Mouse (Mus musculus): Measurements from ENCODE around the gene Dstn.

Gene Dstn

DNA sequence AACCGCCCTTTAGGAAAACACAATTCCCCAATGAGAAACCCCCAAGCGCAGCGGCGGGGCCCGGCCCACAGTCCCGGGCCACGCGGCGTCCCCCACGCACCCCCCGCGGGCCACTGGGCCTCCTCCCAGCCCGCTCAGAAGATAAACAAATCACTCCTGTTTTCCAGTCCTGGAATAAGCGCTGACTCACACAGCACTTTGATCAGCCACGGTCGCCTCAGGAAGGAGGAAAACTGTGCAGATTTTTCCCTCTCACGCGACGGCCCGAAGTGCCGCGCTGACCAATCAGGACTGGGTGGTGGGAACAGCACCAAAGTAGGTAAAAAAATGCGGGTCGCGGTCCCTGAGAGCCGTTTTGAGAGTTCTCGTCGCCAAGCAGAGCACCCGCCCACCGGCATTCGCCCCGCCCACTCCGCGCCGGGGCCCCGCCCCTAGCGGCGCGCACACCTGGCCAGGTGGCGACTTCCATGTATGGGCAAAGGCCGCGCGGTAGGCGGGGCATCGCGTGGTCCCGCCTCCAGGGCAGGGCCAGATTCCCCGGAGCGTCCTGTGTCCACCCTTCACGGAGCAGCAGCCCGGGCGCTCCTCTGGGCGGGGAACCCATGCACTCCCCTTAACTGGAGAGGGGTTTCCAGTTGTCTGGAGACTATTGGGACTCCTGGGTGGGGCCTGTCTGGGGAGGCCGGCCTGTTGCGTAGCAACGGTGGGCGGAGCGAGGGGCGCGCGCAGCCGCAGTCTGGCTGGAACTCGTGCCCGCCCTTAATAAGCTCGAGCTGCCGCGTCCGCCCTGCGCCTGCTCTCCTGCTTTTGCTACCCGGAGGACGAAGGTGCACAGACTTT, at the start of gene Dstn:
Dstn (plus strand) TSS at position 561 of the 840 bp plus-strand sequence.
- DNase-seq (ENCODE audit: low spot score in 2 of 2) = peak; percentile 92

DNA sequence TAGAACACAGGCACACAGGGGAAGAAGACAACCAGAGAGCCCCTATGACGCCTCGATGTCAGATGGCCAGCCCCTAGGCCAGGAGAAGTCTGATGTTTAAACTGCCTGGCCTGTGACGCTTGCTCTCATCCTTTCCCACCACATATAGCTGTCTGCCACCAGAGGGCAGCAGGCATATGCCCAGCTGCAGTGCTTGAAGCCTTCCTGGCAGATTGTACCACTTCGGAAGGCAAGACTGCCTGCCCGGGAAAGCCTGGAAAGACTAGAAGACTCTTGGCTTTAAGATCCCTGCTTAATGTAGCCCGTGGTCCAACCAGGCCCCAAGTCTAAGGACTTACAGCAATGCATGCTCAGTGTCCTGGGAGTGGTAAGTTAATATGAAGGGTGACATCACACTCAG, 47.8 kb upstream of the Dstn start:
- DNase-seq (ENCODE audit: low spot score in 2 of 2) = peak; percentile 57 to 59

DNA sequence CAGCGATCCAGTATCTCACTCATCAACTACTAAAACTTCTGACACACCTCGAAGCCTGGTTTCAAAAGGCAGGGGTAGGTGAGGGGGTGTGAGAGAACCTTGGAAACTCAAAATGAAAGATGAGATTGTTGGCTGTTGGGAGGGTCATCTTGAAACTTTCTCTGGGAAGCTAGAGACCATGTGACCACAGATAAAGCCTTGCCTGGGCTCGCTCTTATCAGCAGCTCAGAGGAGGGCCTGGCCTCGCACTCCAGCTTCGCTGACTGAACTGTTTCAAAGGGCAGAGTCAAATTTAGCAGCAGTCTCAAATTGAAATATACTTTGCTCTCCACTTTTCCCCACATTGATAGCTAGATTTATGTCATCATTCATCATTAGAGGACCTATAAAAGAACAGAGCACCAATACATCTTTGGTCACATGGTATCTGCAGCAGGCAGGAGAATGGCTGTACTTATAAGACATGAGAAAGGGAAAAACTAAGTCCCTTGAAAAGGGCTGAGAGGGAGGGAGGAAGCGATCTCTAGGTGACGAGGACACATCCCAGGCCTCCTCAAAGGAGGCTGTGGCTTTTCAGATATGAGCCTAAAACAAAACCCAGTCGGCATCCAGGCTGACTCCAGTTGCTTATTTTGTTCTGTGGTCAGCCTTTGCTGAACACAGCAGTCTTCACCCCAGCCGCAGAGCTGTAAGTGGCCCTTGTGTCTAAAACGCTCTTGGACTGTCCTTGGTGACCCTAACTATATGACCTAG, 44.0 kb upstream of the Dstn start:
- DNase-seq (ENCODE audit: low spot score in 2 of 2) = no peak

DNA sequence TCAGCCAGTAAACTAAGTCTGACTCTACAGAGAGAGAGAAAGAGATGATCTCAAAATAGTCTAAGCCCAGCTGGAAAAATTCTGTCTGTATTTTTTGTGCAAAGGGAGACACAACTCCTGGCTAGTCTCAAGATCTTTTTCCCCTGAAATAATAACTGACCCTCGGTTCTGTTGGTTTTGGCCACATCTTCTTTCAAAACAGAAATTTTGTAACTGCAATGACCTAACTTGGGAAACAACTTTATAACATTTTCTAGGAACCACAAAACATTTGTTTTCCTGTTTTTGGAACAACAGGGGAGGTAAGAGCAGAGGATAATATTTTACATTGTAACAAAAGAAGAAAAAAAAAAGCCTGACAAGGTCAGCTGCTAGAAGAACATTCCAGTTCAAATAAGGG, 39.1 kb upstream of the Dstn start:
- DNase-seq (ENCODE audit: low spot score in 2 of 2) = no peak

- no peak for DNase-seq (ENCODE audit: low spot score in 2 of 2)
These were observed 38.0 kb upstream of the Dstn start for GRCm38 (mm10) chr2:143876929-143877632.

DNA sequence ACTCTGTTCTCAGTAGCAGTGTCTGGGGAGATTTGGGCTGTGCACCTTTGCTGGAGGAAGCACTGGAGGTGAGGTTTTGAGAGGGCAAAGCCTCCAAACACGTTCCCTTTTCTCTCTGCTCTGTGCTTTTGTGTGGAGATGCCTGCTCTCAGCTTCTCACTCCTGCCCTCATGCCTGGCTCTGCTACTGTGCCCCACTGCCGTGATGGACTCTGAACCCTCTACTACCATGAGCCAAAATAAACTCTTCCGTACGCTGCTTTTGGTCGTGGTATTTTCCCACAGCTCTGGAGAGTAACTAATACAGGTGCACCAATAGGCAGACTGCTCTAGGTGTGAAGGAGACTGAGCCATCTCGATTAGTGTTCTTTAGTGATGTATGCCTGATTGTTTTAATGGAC, 35.8 kb upstream of the Dstn start:
- DNase-seq (ENCODE audit: low spot score in 2 of 2) = no peak

DNA sequence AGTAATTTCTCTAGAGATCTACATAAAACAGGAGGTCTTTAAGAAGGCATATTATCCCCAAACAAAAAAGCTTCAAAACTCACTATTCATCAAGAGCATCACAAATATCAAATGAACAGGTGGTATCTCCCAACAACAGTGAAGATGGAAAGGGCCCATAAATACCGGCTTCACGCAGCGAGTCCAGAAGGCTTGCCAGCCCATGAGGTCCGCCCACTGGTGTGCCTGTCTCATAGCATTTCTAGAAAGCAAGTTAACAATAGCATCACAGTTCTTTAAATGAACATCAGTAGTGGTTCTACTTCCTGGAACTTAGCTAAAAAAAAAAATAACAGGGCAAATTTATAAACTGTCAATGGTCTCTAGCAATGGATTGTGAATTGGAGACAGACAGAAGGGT, 33.1 kb upstream of the Dstn start:
- DNase-seq (ENCODE audit: low spot score in 2 of 2) = no peak

- no peak for DNase-seq (ENCODE audit: low spot score in 2 of 2)
These were observed 32.4 kb upstream of the Dstn start for GRCm38 (mm10) chr2:143882606-143883288.

DNA sequence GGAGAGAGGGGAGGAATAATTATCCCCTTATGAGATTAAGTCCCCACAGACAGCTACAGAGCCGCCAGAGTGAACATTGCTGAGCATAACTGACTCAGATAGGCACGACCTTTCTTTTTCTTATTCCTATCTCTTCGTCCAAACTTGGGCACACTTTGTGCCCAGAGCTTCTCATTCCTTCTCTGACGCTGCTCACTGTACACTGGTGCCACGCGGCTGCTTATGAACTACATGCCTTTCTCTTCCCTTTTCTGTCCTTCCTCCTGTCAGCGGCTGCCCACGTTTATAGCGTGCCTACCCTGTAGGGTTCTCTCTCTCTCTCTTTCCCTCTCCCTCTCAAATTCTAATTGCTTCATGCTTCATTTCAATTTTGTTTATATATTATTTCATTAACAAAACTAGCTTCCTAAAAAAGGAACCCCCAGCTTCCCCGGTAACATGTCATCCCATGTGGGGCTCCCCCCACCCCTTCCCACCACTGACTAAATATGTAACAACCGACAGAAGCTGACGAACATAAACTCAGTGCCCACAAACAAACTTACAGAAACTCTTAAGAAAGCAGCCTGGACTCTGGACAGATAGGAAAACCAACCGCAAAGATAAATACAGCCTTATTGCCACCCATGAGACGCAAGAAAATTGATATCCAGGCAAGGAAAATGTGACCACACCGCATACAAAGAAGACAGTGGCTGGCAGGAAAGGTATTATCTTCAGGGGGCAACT, 25.8 kb upstream of the Dstn start:
- DNase-seq (ENCODE audit: low spot score in 2 of 2) = no peak

GRCm38 (mm10) chr2:143889860-143890433, 25.2 kb upstream of the Dstn start:
- DNase-seq (ENCODE audit: low spot score in 2 of 2) = no peak

DNA sequence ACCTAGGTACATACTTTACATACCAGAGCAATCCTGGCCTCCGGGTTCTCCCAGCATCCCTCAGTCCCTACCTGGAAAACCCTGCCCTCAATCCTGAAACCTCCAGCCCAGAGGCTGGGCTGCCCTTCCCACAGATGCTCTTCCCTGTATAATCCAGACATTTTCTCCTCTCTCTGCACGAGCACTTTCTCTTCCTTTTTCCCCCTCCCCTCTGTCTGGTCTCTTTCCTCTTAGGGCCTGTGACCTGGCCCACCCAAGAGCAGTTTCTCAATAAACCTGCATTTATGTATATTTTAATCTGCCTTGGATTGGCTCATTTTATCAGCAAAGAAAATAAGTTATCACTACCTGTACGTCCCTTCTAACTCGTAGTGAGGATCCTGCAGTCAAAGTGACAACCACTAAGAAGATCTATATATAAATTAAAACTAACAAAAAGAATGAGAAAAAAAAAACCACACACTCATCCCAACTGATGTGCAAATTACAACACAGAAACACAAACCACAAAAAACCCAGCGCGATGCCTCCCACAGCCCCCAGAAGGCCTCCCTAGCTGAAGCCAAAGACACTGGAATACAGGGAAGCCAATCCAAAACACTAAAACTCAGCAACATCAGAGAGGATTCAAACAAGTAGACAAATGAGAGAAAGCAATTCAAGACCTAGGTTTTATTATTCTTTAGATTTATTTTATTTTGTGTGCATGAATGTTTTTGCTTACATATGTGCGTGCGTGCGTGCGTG, 23.6 kb upstream of the Dstn start:
- no peak for DNase-seq (ENCODE audit: low spot score in 2 of 2)

- no peak for DNase-seq (ENCODE audit: low spot score in 2 of 2)
These were observed 15.5 kb upstream of the Dstn start for GRCm38 (mm10) chr2:143899470-143900220.

- no peak for DNase-seq (ENCODE audit: low spot score in 2 of 2)
These were observed 14.2 kb upstream of the Dstn start for GRCm38 (mm10) chr2:143900821-143901351.

DNA sequence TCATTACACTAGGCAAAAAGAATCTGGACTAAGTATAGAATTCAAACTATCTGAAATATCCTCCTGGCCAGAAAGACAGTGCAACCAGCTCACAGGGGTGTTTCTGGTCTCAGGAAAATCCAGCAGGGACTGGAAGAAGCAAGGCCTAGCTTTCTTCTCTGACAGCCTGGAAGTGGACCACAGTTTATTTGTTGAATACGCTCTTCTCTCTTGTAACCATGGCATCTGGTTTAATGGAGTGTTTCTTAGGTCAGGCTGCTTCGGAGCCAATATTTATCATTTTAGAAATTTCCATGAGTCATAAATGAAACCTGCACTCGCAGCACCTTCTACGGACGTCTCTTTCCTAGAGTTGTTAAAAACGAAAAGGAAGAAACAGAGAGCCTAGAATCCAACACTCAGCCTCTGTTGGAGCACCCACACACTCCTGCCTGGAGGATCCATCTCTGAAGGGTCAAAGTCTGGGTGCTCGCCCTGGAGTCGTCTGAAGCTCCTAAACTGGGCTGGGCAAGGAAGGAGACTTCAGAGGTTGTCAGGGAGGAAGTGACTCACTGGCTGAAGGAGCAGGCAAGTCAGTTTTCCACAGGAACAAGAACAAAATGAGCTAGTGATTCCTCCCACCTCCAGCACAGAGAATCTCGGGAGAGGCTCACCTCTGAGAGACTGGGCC, 11.6 kb upstream of the Dstn start:
- no peak for DNase-seq (ENCODE audit: low spot score in 2 of 2)

- DNase-seq (ENCODE audit: low spot score in 2 of 2) = no peak
These were observed 10.2 kb upstream of the Dstn start for GRCm38 (mm10) chr2:143904896-143905295.

DNA sequence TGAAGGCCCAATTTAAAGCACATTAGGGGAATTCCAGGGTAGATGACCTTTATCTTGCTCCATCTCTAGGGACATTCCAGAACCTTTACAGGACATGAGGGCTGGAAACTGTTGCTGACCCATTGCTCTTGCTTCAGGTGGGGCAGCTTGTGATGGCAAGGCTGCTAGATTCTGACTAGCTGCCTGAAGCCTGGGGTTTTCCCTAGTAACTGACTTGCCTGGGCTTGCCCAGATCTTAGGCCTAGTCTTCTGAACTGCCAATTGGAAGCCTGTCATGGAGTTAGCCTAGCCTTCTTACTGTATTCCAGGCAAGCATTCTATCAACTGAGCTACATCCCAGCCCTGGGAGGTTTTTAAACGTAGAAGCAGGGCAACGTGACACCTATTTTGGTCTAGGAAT, 5.9 kb upstream of the Dstn start:
- no peak for DNase-seq (ENCODE audit: low spot score in 2 of 2)

DNA sequence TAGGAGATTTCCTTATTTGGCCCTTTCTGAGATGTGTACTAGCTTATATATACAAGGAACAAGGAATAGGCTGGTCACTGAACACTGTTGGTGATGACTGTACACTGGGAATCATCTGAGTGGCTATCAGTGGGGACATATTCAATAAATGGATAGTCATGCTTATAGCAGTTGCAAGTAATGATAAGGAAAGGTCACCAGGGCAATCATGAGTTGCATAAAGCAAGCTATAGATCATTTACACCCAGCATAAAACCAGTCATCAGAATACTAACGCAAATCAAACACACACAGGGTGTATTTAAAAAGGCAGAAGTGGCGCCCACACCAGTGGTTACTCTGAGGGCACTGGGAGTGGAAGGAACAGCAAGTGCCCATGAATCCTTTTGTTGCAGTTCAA, 2.9 kb upstream of the Dstn start:
- DNase-seq (ENCODE audit: low spot score in 2 of 2) = no peak

- DNase-seq (ENCODE audit: low spot score in 2 of 2) = no peak
These were observed 899 bp upstream of the Dstn start for GRCm38 (mm10) chr2:143914221-143914620.
